Mouse (Mus musculus): ENCODE results near the gene Sh2b1.

DNA sequence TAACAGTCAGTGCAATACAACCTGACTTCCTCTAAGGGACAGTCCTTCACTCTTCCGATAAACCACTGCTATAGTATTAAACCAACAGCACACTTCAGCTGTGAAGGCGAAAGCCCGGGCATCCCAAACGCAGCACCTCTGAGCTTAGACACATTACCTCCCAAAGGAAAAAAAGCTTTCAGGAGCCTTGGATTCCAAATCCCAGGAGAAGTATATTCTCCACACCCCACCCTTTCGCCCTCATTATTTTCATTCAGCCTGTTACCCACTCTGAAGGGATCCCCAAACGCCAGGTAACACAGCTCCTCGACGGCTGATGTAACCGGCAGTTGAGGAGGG lies 26.4 kb upstream of the Sh2b1 start:
- TF ChIP-seq CTCF (IDR thresholded peaks at IDR 0.05; ENCODE audit: low read depth) (no peak), EP300 (IDR thresholded peaks at IDR 0.05; ENCODE audit: low read depth) (no peak)
